Mouse (Mus musculus) midbrain, embryonic 14.5 days (tissue): ENCODE measurements around the gene Fetub. TPM values are rescaled to one million over a fixed set of nuclear protein-coding genes. Genes with fewer than 3 reads are reported as not detected.
A peak's percentile ranks its signal among the peaks of the same experiment; 100 is the strongest.

Source experiments
- ATAC-seq: fragments of 200-750 bp; cut with Nextera tagmentation; 2 replicates; pipeline ENCODE4 v1.8.0; 2017; ENCODE audit warnings: moderate number of reproducible peaks, moderate library complexity; ENCODE audit not compliant: low FRiP score, low TSS enrichment
- DNase-seq: peaks from one replicate; pipeline ENCODE4 v3.0.0-alpha.2; 2015
- H3K27ac ChIP-seq: fragments of 300-500 bp; sonication (generic); replicated peaks from 2 replicates; pipeline ENCODE4 v1.5.1; 2014; ENCODE audit warnings: mild to moderate bottlenecking, low read depth, low read length, moderate library complexity
- H3K27me3 ChIP-seq: fragments of 300-500 bp; sonication (generic); 2 replicates; pipeline ENCODE4 v1.6.1; 2014; ENCODE audit warnings: low read length, control low read depth, mixed read lengths; ENCODE audit not compliant: control insufficient read depth, insufficient read depth
- H3K36me3 ChIP-seq: fragments of 300-500 bp; sonication (generic); 2 replicates; pipeline ENCODE4 v1.6.1; 2014; ENCODE audit warnings: low read length, control low read depth; ENCODE audit not compliant: control insufficient read depth, insufficient read depth
- H3K4me1 ChIP-seq: fragments of 300-500 bp; sonication (generic); 2 replicates; pipeline ENCODE4 v1.6.1; 2014; ENCODE audit warnings: mild to moderate bottlenecking, antibody characterized with exemption, low read length, control low read depth; ENCODE audit not compliant: control insufficient read depth, insufficient read depth
- H3K4me2 ChIP-seq: fragments of 300-500 bp; sonication (generic); 2 replicates; pipeline ENCODE4 v1.6.1; 2014; ENCODE audit warnings: mild to moderate bottlenecking, low read length, moderate library complexity
- H3K4me3 ChIP-seq: fragments of 300-500 bp; sonication (generic); replicated peaks from 2 replicates; pipeline ENCODE4 v1.5.1; 2014; ENCODE audit warnings: low read depth, low read length
- H3K9ac ChIP-seq: fragments of 300-500 bp; sonication (generic); replicated peaks from 2 replicates; pipeline ENCODE4 v1.6.1; 2014; ENCODE audit warnings: mild to moderate bottlenecking, low read length, moderate library complexity
- H3K9me3 ChIP-seq: fragments of 300-500 bp; sonication (generic); 2 replicates; pipeline ENCODE4 v1.6.1; 2016; ENCODE audit warnings: low read length, control low read depth, mixed read lengths; ENCODE audit not compliant: control insufficient read depth
- WGBS: fragments of 180-500 bp; shearing (Covaris S2); extraction: QIAGEN DNeasy Blood & Tissue Kit; methylation state at CpG from one replicate; pipeline ENCODE4 v1.1.7; 2014; 5-methylcytosine and 5-hydroxymethylcytosine counted together
- polyA plus RNA-seq: library from polyadenylated mRNA; unstranded; fragments of >200 nt; fragmentation: Nextera tagmentation; extraction: Ambion mirVana; gene quantifications from 2 replicates; pipeline ENCODE4 v1.2.1, GENCODE M21; 2014

Fetub gene
- polyA plus RNA-seq, 1 experiment from 2014 or later, result not detected

DNA sequence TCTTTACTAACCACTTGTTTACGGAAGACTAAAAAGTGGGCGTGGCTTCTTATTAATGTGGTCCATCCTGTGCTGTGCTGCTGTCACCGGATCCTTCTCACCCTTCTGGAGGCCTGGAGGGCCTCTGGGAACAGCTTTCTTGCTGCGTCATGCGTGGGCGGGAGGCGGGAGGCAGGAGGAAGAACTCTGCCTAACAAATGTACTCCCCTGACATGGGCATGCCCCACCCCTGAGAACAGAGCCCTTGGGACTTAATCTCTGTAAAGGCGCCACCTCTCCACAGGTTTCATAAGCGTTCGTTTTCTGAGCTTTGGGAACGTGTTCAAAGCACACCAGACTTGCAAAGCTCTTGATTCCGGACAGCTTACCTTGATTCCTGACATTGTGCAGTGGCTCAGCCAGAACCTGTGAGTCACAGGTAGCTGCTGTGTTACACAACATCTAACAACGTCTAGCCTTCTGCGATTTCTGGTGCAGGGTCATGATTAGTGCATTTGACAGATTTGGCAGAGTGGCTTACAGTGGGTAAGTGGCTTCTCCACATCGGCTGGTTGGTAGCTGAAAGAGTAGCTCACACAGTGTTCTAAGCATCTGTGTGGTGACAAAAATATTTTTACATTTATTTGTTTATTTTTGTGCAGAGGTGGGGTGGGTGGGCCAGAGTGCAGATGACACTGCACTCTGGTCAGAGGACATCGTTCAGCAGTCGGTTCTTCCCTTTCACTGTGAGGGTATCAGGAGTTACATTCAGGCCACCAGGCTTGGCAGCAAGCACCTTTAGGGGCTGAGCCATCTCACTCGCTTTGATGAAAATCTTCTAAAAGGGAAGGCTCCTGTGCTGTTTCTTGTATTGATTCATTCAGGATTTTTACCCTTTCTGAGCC lies 2.1 kb downstream of the Fetub start:
- H3K4me2 ChIP-seq, result no peak overlapping the region
- no peaks in the 10 kb centered on the region for H3K27me3 ChIP-seq
- no peak overlapping the region for H3K9ac ChIP-seq
- ATAC-seq (no peak), DNase-seq (no peak)
- H3K27ac ChIP-seq, result no peak overlapping the region
- whole genome bisulfite sequencing, result 72% methylated on average over 18 of the region's 18 CpGs
- no peaks in the 10 kb centered on the region for H3K36me3 ChIP-seq
- H3K4me3 ChIP-seq, result no peak overlapping the region
- H3K9me3 ChIP-seq, result no peaks in the 10 kb centered on the region
- H3K4me1 ChIP-seq, result no peaks in the 10 kb centered on the region

- H3K36me3 ChIP-seq, result no peaks in the 10 kb centered on the region
- no peak overlapping the region for H3K27ac ChIP-seq
- no peaks in the 10 kb centered on the region for H3K9me3 ChIP-seq
- H3K9ac ChIP-seq, result no peak overlapping the region
- H3K4me2 ChIP-seq, result no peak overlapping the region
- no peaks in the 10 kb centered on the region for H3K4me1 ChIP-seq
- no peak overlapping the region for H3K4me3 ChIP-seq
- DNase-seq (no peak), ATAC-seq (no peak)
- WGBS, result 96% methylated on average over 5 of the region's 5 CpGs
- no peaks in the 10 kb centered on the region for H3K27me3 ChIP-seq
Measured at GRCm38 (mm10) chr16:22921761-22922160, 3.6 kb downstream of the Fetub start.

GRCm38 (mm10) chr16:22922433-22922832 lies 4.3 kb downstream of the Fetub start:
- H3K9ac ChIP-seq, result no peak overlapping the region
- H3K4me3 ChIP-seq, result no peak overlapping the region
- H3K36me3 ChIP-seq, result no peaks in the 10 kb centered on the region
- no peaks in the 10 kb centered on the region for H3K9me3 ChIP-seq
- H3K27ac ChIP-seq, result no peak overlapping the region
- 91% methylated on average over 4 of the region's 4 CpGs for WGBS
- H3K4me1 ChIP-seq, result no peaks in the 10 kb centered on the region
- no peak for ATAC-seq
- H3K4me2 ChIP-seq, result no peak overlapping the region
- DNase-seq, result no peak
- no peaks in the 10 kb centered on the region for H3K27me3 ChIP-seq

DNA sequence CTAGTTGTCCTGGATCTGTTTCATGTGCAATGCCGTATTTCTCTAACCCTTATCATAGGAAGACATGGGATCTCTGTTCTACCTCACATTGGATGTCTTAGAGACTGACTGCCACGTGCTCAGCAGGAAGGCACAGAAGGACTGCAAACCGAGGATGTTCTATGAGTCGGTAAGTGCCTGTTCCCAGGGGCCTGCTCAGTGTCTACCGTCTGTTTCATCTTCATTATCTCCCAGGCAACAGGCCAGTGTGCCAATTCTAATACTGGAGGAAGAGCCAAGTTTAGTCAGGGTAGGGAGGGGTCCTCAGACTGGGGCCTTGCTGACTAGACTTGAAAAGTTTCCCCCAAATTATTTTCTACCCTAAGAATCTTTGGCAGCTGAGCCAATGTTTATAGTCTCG lies 11.4 kb downstream of the Fetub start:
- Histone ChIP-seq H3K36me3 (no peaks in the 10 kb centered on the region), H3K27ac (no peak overlapping the region), H3K9me3 (no peaks in the 10 kb centered on the region), H3K4me1 (no peaks in the 10 kb centered on the region), H3K27me3 (no peaks in the 10 kb centered on the region), H3K9ac (no peak overlapping the region), H3K4me3 (no peak overlapping the region), H3K4me2 (no peak overlapping the region)
- no peak for ATAC-seq
- peak; percentile 14 for DNase-seq
- 71% methylated on average over 6 of the region's 6 CpGs for WGBS

DNA sequence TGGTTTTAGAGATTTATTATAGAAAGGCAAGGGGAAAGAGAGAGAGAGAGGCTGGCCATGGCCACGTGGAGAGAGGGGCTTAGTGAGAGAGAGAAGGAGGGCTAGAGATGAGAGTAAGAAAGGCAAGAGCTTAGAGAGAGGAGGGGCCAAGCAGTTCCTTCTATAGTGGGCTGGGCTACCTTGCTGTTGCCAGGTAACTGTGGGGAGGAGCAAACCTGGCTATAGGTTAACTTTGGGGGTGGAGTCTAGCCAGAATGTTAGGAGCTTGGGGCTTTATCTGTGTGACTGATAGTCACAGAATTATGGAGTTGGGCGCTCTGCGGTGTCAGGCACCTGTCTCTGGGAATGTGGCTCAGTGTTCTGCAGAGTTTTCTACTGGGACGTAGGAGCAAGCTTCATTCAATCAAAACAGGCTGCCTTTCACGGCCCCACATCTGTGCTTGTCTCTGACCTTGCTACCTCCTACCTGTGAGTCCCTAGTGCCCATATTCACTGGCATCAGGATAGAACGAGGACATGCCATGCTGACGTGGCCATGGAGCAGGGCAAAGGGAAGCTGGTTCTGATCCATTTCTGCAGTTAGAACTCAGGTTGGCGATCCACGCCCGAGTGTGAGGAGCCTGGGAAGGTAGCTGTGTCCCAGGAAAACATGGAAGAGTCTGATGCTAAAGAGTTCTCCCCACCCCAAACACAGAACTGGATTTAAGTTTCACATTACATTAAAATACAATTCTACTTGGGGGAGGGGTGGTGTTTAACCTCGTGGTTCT lies 13.5 kb downstream of the Fetub start:
- H3K9ac ChIP-seq, result no peak overlapping the region
- WGBS, result 86% methylated on average over 11 of the region's 11 CpGs
- ATAC-seq (no peak), DNase-seq (no peak)
- H3K9me3 ChIP-seq, result no peaks in the 10 kb centered on the region
- no peaks in the 10 kb centered on the region for H3K4me1 ChIP-seq
- no peaks in the 10 kb centered on the region for H3K36me3 ChIP-seq
- no peaks in the 10 kb centered on the region for H3K27me3 ChIP-seq
- no peak overlapping the region for H3K4me3 ChIP-seq
- H3K4me2 ChIP-seq, result no peak overlapping the region
- no peak overlapping the region for H3K27ac ChIP-seq

- ATAC-seq (no peak), DNase-seq (no peak)
- H3K27me3 ChIP-seq, result no peaks in the 10 kb centered on the region
- H3K4me2 ChIP-seq, result no peak overlapping the region
- no peaks in the 10 kb centered on the region for H3K4me1 ChIP-seq
- no peaks in the 10 kb centered on the region for H3K9me3 ChIP-seq
- H3K9ac ChIP-seq, result no peak overlapping the region
- H3K4me3 ChIP-seq, result no peak overlapping the region
- 93% methylated on average over 12 of the region's 12 CpGs for WGBS
- no peaks in the 10 kb centered on the region for H3K36me3 ChIP-seq
- H3K27ac ChIP-seq, result no peak overlapping the region
Measured at GRCm38 (mm10) chr16:22937631-22938030, 19.5 kb downstream of the Fetub start.

- Histone ChIP-seq H3K4me1 (no peaks in the 10 kb centered on the region), H3K27me3 (no peaks in the 10 kb centered on the region), H3K36me3 (no peaks in the 10 kb centered on the region), H3K4me3 (no peak overlapping the region), H3K9ac (no peak overlapping the region), H3K9me3 (no peaks in the 10 kb centered on the region), H3K4me2 (no peak overlapping the region), H3K27ac (no peak overlapping the region)
- 74% methylated on average over 2 of the region's 2 CpGs for WGBS
- ATAC-seq (no peak), DNase-seq (no peak)
Measured at GRCm38 (mm10) chr16:22938541-22938940, 20.4 kb downstream of the Fetub start.

DNA sequence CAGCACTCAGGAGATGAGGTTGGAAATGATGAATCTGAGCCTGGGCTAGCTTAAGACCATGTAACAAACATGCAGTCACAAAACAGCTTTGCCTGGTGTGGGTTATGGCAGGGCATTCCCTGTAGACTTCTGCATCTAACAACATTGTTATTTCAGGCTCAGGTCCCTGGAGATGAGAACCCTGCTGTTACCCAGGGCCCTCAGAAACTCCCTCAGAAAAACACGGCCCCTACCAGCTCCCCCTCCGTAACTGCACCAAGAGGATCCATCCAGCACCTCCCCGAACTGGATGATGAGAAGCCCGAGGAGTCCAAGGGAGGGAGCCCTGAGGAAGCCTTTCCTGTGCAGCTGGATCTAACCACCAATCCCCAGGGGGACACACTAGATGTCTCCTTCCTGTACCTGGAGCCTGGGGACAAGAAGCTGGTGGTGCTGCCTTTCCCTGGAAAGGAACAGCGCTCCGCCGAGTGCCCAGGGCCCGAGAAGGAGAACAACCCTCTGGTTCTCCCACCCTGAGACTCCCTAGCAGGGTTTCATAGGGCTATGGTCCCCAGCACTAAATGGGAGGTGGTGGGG lies 21.1 kb downstream of the Fetub start:
- no peak for DNase-seq
- H3K27ac ChIP-seq, result no peak overlapping the region
- ATAC-seq, result no peak
- H3K9ac ChIP-seq, result no peak overlapping the region
- no peaks in the 10 kb centered on the region for H3K27me3 ChIP-seq
- H3K4me3 ChIP-seq, result no peak overlapping the region
- H3K4me1 ChIP-seq, result no peaks in the 10 kb centered on the region
- 87% methylated on average over 8 of the region's 8 CpGs for WGBS
- H3K4me2 ChIP-seq, result no peak overlapping the region
- H3K9me3 ChIP-seq, result no peaks in the 10 kb centered on the region
- H3K36me3 ChIP-seq, result no peaks in the 10 kb centered on the region
